Mouse (Mus musculus): ENCODE results near the gene Rnf103.

GRCm38 (mm10) chr6:71527826-71528225 lies 34.1 kb downstream of the Rnf103 start:
- no peak for TF ChIP-seq USF1 (IDR thresholded peaks at IDR 0.05; ENCODE audit: low read depth)
- TF ChIP-seq CTCF (IDR thresholded peaks at IDR 0.05; ENCODE audit: control insufficient read depth, insufficient read depth, insufficient read length), result no peak
